Mouse (Mus musculus) mature B cell (primary cell): Measurements from ENCODE around the gene Syt1.

ENCODE experiments used
- in situ Hi-C: fragments of 300-500 bp; cut with MboI; formaldehyde crosslinking; loops from 2 replicates; pipeline ENCODE4 v1.14.3; 2019

The Syt1 gene

GRCm38 (mm10) chr10:108763722-108764121, 247.1 kb downstream of the Syt1 start:
- in situ Hi-C loops: no loop called here

GRCm38 (mm10) chr10:108753304-108753703, 257.5 kb downstream of the Syt1 start:
- in situ Hi-C loops: no loop called here

DNA sequence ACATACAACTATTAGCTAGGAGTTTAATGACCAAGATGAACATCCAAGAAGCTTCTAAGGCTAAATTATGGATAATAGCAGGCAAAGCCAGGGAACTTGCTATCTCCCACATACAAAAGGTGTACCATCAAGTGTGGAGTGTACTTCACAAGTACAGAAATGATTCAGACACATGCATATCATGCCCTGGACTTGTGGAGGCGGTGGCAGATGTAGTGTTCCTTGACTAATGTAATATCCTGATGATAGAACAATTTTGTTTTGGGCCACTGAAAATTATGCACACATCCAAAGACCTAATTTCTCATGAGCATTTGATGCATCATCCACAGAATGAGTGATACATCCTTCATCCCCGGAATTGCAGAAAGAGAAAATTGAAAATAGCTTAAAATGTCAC, 267.0 kb downstream of the Syt1 start:
- in situ Hi-C loops: no loop called here

DNA sequence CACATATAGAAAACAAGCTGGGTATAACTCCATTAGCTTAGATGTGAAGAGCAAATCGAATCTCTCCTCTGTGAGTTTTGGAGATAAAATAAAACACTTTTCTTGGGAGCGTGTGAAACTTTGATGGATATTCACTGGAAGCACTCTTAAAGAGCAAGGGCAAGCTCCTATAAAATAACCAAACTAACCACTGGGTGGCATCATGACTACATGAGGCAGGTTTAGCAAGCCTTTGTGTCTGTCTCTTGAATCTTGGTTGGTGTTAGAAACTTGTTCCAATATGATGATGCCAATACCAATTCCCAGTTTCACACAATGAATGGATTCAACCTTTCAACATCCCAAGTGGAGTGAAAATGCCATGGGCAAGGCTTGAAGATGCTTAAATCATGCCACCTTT, 276.8 kb downstream of the Syt1 start:
- in situ Hi-C loops: no loop called here

DNA sequence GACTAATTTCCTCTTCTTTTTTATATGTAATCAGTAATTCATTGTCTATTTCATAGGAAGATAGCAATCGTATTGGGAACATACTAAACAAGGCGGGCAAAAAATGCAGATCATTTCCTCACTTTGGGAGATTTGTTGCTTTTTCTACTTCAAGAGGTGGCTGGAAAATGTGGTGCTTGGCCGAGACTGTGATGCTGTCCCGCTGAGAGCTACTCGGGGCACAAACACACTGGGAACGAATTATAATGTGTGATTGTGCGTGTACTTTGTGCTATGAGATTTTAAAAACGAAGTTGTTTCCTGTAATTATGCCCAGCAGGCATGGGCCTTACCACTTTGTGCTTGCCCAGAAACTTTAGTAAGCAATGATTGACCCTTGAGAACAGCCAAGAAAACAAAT, 281.8 kb downstream of the Syt1 start:
- in situ Hi-C loops: no loop called here

DNA sequence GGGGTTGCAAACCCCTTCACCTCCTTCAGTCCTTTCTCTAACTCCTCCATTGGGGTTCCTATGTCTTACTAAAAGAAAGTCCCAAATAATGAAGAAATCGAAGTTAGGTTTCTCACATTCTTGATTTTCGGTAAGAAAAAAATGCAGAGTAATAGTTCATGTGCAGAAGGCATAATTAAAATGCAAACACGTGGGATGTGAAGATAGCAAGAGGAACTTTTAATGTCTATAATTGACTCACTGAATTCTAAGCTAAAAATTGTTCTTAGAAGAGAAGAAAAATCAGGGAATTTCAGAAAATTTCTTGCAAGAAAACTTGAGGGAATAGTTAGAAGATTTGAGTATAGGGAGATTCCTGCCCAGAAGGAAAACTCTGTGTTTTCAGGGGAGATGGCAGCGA, 284.4 kb downstream of the Syt1 start:
- in situ Hi-C loops: no loop called here

DNA sequence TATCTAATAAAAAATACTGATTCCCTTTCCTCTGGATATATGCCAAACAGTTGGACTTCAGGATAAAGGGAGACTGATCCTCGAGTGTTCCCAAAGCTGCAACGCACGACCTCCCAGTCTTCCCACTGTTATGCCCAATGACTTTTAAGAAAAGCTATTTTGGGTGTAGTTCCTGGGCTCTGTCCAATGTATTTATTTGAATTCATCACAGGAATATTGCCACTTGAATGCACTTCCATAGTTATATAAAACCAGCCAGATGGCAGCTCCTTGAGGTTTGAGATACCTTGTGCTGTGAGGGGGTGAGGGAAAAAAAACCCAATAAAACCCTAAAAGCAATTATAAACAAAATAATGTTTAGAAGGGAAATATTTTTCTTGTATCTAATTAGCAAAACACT, 285.9 kb downstream of the Syt1 start:
- in situ Hi-C loops: no loop called here

GRCm38 (mm10) chr10:108710514-108710913, 300.3 kb downstream of the Syt1 start:
- in situ Hi-C loops: no loop called here

DNA sequence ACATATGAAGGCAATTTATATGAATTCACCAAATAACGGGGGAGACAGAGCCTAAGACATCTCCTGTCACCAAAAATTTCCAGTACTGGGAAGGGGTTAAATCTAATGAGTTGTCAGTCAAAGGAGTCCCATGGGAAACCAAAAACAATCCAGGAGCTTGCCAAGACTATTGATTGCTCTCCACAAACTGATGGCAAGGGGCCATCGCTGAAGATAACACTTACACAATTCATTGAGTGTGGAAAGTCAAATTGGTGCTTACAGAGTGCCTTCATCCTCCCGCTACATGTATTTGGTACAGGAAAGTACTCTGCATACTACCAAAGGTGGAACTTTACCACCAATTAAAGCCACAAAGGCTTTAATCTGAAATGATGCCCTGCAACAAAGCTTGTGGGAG, 305.1 kb downstream of the Syt1 start:
- in situ Hi-C loops: no loop called here

GRCm38 (mm10) chr10:108701361-108702128, 309.2 kb downstream of the Syt1 start:
- in situ Hi-C loops: no loop called here

DNA sequence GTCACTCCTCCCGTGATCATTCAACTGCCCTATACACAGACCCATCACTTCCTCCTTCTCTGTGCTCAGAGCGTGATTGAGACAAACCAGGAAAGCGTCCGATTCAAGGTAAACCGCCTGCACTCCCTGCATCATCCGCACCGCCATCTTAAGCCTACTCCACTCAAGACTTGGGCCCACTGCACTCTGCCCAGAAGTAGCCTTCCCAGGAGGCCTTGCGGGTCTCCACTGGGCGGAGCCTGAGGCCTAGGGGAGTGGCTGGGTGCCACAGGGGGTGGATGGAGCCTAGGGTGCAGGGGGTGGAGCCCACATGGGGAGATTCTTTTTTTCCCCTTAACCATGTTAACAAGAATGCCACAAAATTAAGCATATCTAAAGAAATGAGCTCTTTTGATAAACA, 310.8 kb downstream of the Syt1 start, which contains the start of gene Gm5136:
Gm5136 (minus strand) TSS at position 215 of the 400 bp plus-strand sequence.
- in situ Hi-C loops: no loop called here

- in situ Hi-C loops: no loop called here
Observed at GRCm38 (mm10) chr10:108697062-108697461, 313.7 kb downstream of the Syt1 start.

GRCm38 (mm10) chr10:108690954-108691353, 319.8 kb downstream of the Syt1 start:
- in situ Hi-C loops: no loop called here

- in situ Hi-C loops: no loop called here
Observed at GRCm38 (mm10) chr10:108686696-108687095, 324.1 kb downstream of the Syt1 start.

DNA sequence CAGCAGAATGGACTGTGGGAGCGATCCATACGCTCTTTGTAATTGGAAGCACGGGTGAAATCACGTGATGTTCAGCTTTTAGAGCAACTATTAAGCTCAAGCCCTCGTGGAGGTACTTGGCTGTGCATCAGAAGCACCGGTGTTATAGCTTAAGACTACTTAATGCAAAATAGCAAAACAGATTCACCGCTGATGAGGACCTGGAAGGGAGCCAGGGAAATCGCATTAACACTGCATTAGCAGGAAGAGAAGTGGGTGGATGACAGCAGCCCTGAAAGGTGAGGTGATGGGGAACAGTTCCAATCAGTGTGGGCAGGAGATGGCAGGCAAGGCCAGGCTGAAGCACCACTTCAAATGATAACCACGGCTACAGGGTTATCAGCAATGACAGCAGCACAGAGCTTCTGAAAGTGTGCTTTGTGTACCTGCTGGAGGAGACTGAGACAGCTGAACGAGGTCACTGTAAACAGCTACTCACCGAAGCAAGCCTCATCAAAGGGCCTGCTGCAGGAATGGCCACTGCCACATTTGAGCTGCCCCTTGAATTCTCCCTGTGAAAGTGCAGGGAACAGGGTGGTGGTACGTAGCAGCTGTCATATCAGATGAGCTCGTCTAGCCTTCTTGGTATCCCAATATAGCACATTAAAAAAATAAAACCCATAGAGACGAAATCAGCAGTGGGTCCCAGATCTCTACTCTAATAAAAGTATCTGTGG, 330.9 kb downstream of the Syt1 start:
- in situ Hi-C loops: no loop called here

DNA sequence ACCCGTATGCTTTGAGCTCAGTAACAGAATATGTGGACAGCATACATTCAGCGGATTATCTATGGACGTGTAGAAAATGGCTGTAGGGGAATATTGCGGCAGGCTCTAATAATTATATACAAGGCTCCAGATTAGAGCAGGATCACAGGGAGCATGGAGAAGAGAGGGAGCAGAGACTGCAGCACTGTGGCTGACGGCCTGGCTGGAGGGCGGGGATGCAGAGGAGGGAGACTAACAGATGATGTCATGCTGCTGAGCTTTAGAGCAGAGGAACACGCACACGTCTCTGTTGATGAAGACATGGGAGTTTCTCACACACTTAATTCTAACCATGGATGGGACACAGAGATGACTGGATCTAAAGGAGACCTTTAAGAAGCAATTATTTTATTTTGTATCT, 333.7 kb downstream of the Syt1 start:
- in situ Hi-C loops: no loop called here

DNA sequence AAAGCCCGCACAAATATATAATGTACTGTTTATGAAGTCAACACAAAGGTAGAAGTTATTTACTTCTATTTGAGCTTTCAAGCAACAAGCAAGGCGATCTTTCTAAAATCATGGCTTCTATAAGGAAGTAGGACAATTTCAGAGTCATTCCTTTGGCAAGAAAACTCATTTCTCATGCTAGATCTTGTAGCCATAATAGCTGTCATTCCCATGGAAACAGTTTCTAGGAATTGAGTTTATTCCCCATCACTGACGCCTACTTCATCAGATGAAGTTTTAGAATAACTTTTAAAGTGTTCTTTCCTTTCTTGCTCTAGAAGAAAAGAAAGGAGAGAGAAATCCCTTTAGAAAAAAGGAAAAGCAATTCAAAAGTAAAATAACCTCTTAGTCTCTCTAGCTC, 341.8 kb downstream of the Syt1 start:
- in situ Hi-C loops: no loop called here

DNA sequence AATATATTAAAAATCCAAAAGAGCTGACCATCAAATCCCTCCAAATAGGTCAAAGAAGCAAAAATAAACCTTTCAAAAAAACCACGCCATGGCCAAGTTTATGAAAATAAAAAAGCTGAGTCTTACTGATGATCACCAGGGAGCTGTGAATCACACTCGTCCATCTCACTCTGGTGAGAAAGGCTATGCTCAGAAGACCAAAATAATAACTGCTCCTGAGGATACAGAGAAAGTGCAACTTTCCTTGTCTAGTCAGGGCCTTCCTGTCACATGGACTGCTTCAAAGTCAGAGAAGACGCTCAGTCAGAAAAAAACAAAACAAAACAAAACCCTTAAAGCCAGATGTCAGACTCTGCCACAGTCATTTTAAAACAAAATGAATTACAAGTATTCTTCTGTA, 350.5 kb downstream of the Syt1 start:
- in situ Hi-C loops: no loop called here

DNA sequence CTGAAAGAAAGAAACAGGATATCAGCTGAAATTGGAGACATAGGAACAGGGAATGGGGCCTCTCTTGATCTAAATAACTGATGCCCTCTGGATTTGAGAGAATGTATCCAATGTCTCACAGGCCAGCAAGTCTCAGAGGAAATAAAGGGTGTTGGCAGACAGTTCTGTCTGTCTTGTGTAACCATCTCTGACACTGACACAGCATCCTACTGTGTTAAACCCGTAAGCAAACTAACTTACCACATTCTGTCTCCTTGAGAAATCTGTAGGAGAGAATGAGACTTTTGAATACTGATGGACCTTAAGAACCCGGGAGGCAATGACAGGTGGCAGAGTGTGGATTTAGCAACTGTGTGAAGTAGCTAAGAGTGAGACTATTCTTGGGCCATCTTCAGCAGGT, 352.5 kb downstream of the Syt1 start:
- in situ Hi-C loops: no loop called here

GRCm38 (mm10) chr10:108657669-108658068, 353.1 kb downstream of the Syt1 start:
- in situ Hi-C loops: no loop called here

- in situ Hi-C loops: no loop called here
Observed at GRCm38 (mm10) chr10:108656898-108657297, 353.9 kb downstream of the Syt1 start.

DNA sequence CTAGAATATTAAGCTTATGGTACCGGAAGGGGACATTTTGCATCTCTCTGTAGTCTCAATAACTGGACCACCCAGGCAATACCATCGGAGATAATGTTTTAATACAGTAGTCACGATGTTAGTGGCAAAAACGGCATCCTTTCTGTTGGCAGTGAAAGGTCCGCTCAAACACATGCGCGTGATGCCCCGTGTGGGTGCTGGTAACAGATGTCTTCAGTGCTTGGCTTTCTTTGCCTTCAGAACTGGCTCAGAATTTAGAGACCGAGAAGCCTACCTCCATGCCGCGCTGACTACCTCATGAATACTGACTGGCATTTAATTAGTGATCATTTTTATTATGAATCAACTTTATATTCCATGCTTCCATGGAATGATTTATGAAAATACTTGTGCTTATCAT, 355.7 kb downstream of the Syt1 start:
- in situ Hi-C loops: no loop called here

GRCm38 (mm10) chr10:108652831-108653230, 358.0 kb downstream of the Syt1 start:
- in situ Hi-C loops: no loop called here
